Mouse (Mus musculus) 3T3-L1 (cell line): Measurements from ENCODE around the gene Eda2r.
A peak's percentile ranks its signal among the peaks of the same experiment; 100 is the strongest.

Experiments used
- DNase-seq: peaks from one replicate; pipeline ENCODE4 v3.0.0-alpha.2; 2015; ENCODE audit warnings: low read depth, low spot score

The Eda2r gene

GRCm38 (mm10) chrX:97377065-97377421, at the start of gene Eda2r:
Gene Eda2r (minus strand): TSS chrX:97377216.
- peak; percentile 93 for DNase-seq

- peak; percentile 72 for DNase-seq
Observed at GRCm38 (mm10) chrX:97397872-97398271, 20.9 kb upstream of the Eda2r start.

GRCm38 (mm10) chrX:97378076-97378475, 1.1 kb upstream of the Eda2r start:
- peak; percentile 51 for DNase-seq

- DNase-seq = peak; percentile 84
Observed at GRCm38 (mm10) chrX:97376321-97377064, 523 bp downstream of the Eda2r start.

- peak; percentile 65 for DNase-seq
Observed at GRCm38 (mm10) chrX:97372826-97373225, 4.2 kb downstream of the Eda2r start.

GRCm38 (mm10) chrX:97369206-97369605, 7.8 kb downstream of the Eda2r start:
- DNase-seq = peak; percentile 61

GRCm38 (mm10) chrX:97368741-97369140, 8.3 kb downstream of the Eda2r start:
- no peak for DNase-seq

- DNase-seq = peak; percentile 9
Observed at GRCm38 (mm10) chrX:97360919-97361318, 16.1 kb downstream of the Eda2r start.

- DNase-seq = peak; percentile 82
Observed at GRCm38 (mm10) chrX:97327891-97328290, 49.1 kb downstream of the Eda2r start.
